Mouse (Mus musculus): ENCODE data around the gene Hoxa3. TPM values are rescaled to one million over a fixed set of nuclear protein-coding genes. Genes with fewer than 3 reads are reported as not detected.

Hoxa3 gene
- polyA plus RNA-seq, 1 experiment from 2014 or later: 7.7 TPM

GRCm38 (mm10) chr6:52245040-52245756, 32.1 kb upstream of the Hoxa3 start:
- H3K9me3 ChIP-seq: no peaks in the 10 kb centered on the region
- H3K4me1 ChIP-seq (replicated peaks): peaks cover 46% of the 10 kb centered on the region
- peaks cover 16% of the 10 kb centered on the region for H3K27me3 ChIP-seq
- ATAC-seq (ENCODE audit: insufficient number of reproducible peaks, insufficient read depth, low FRiP score, low TSS enrichment, low read depth): no peak
- WGBS: under 1% methylated on average over 70 of the region's 71 CpGs
- H3K4me2 ChIP-seq: peak overlapping the region; percentile 96
- peak overlapping the region; percentile 100 for H3K9ac ChIP-seq (replicated peaks)
- peak overlapping the region; percentile 99 for H3K4me3 ChIP-seq (replicated peaks)
- peak overlapping the region; percentile 100 for H3K27ac ChIP-seq
- peaks cover 11% of the 10 kb centered on the region for H3K36me3 ChIP-seq

- 0% methylated on average over 23 of the region's 23 CpGs for WGBS
- H3K4me1 ChIP-seq (replicated peaks): peaks cover 40% of the 10 kb centered on the region
- H3K4me2 ChIP-seq: peak overlapping the region; percentile 96
- no peak for ATAC-seq (ENCODE audit: insufficient number of reproducible peaks, insufficient read depth, low FRiP score, low TSS enrichment, low read depth)
- H3K36me3 ChIP-seq: peaks cover 5% of the 10 kb centered on the region
- H3K27ac ChIP-seq: peak overlapping the region; percentile 100
- peak overlapping the region; percentile 99 for H3K4me3 ChIP-seq (replicated peaks)
- no peaks in the 10 kb centered on the region for H3K9me3 ChIP-seq
- H3K27me3 ChIP-seq: peaks cover 10% of the 10 kb centered on the region
- H3K9ac ChIP-seq (replicated peaks): peak overlapping the region; percentile 100
Observed at GRCm38 (mm10) chr6:52244471-52245039, 31.4 kb upstream of the Hoxa3 start.

- Histone ChIP-seq H3K27ac (peak overlapping the region; percentile 100), H3K36me3 (no peaks in the 10 kb centered on the region), H3K4me3 (replicated peaks) (peak overlapping the region; percentile 99), H3K9ac (replicated peaks) (peak overlapping the region; percentile 100), H3K9me3 (no peaks in the 10 kb centered on the region), H3K27me3 (peaks cover 10% of the 10 kb centered on the region), H3K4me1 (replicated peaks) (peaks cover 38% of the 10 kb centered on the region), H3K4me2 (peak overlapping the region; percentile 96)
- ATAC-seq (ENCODE audit: insufficient number of reproducible peaks, insufficient read depth, low FRiP score, low TSS enrichment, low read depth): 0 out of 2 replicates have a peak, but pooled peaks have one; percentile 0
- WGBS: 2% methylated on average over 12 of the region's 12 CpGs
Observed at GRCm38 (mm10) chr6:52243681-52244121, 30.6 kb upstream of the Hoxa3 start.

- H3K27ac ChIP-seq: peak overlapping the region; percentile 100
- no peak for ATAC-seq (ENCODE audit: insufficient number of reproducible peaks, insufficient read depth, low FRiP score, low TSS enrichment, low read depth)
- H3K9me3 ChIP-seq: no peaks in the 10 kb centered on the region
- H3K4me3 ChIP-seq (replicated peaks): peak overlapping the region; percentile 99
- H3K36me3 ChIP-seq: no peaks in the 10 kb centered on the region
- peaks cover 5% of the 10 kb centered on the region for H3K27me3 ChIP-seq
- peak overlapping the region; percentile 96 for H3K4me2 ChIP-seq
- H3K4me1 ChIP-seq (replicated peaks): peaks cover 35% of the 10 kb centered on the region
- peak overlapping the region; percentile 100 for H3K9ac ChIP-seq (replicated peaks)
- 3% methylated on average over 4 of the region's 4 CpGs for WGBS
Observed at GRCm38 (mm10) chr6:52242801-52243332, 29.7 kb upstream of the Hoxa3 start.

GRCm38 (mm10) chr6:52241001-52241621, 28.0 kb upstream of the Hoxa3 start:
- Histone ChIP-seq H3K4me1 (replicated peaks) (peaks cover 46% of the 10 kb centered on the region), H3K36me3 (peaks cover 4% of the 10 kb centered on the region; the same call in 1 of the 2 replicates), H3K9ac (replicated peaks) (peak overlapping the region; percentile 100), H3K27me3 (peaks cover 4% of the 10 kb centered on the region), H3K9me3 (no peaks in the 10 kb centered on the region), H3K27ac (peak overlapping the region; percentile 100), H3K4me2 (peak overlapping the region; percentile 96), H3K4me3 (replicated peaks) (peak overlapping the region; percentile 99)
- peak; percentile 3; the same call in 1 of the 2 replicates for ATAC-seq (ENCODE audit: insufficient number of reproducible peaks, insufficient read depth, low FRiP score, low TSS enrichment, low read depth)
- WGBS: 2% methylated on average over 9 of the region's 9 CpGs

GRCm38 (mm10) chr6:52240389-52241000, 27.4 kb upstream of the Hoxa3 start, which contains the start of gene Hoxa10:
Gene Hoxa10, minus strand, starts transcription at chr6:52240854.
- ATAC-seq (ENCODE audit: insufficient number of reproducible peaks, insufficient read depth, low FRiP score, low TSS enrichment, low read depth): peak; percentile 15; the same call in 1 of the 2 replicates
- Histone ChIP-seq H3K9me3 (no peaks in the 10 kb centered on the region), H3K27ac (peak within 1 kb of the TSS; percentile 100), H3K4me3 (replicated peaks) (peak within 1 kb of the TSS; percentile 99), H3K27me3 (peaks cover 3% of the 10 kb centered on the region; the same call in 1 of the 2 replicates), H3K9ac (replicated peaks) (peak within 1 kb of the TSS; percentile 100), H3K4me1 (replicated peaks) (peaks cover 52% of the 10 kb centered on the region), H3K36me3 (peaks cover 10% of the 10 kb centered on the region; the same call in 1 of the 2 replicates), H3K4me2 (peak within 1 kb of the TSS; percentile 96)
- WGBS: under 1% methylated on average over 35 of the region's 35 CpGs

- H3K27me3 ChIP-seq: peaks cover 3% of the 10 kb centered on the region; the same call in 1 of the 2 replicates
- peak overlapping the region; percentile 100 for H3K27ac ChIP-seq
- H3K9me3 ChIP-seq: no peaks in the 10 kb centered on the region
- peaks cover 11% of the 10 kb centered on the region; the same call in 1 of the 2 replicates for H3K36me3 ChIP-seq
- H3K4me3 ChIP-seq (replicated peaks): peak overlapping the region; percentile 99
- H3K4me1 ChIP-seq (replicated peaks): peaks cover 58% of the 10 kb centered on the region
- H3K4me2 ChIP-seq: peak overlapping the region; percentile 96
- under 1% methylated on average over 30 of the region's 30 CpGs for WGBS
- peak overlapping the region; percentile 100 for H3K9ac ChIP-seq (replicated peaks)
- ATAC-seq (ENCODE audit: insufficient number of reproducible peaks, insufficient read depth, low FRiP score, low TSS enrichment, low read depth): no peak
Observed at GRCm38 (mm10) chr6:52239625-52240388, 26.7 kb upstream of the Hoxa3 start.

GRCm38 (mm10) chr6:52238976-52239375, 25.8 kb upstream of the Hoxa3 start:
- ATAC-seq (ENCODE audit: insufficient number of reproducible peaks, insufficient read depth, low FRiP score, low TSS enrichment, low read depth): no peak
- peak overlapping the region; percentile 99 for H3K4me3 ChIP-seq (replicated peaks)
- H3K27me3 ChIP-seq: peaks cover 3% of the 10 kb centered on the region; the same call in 1 of the 2 replicates
- peak overlapping the region; percentile 96 for H3K4me2 ChIP-seq
- 2% methylated on average over 7 of the region's 7 CpGs for WGBS
- H3K36me3 ChIP-seq: peaks cover 16% of the 10 kb centered on the region
- peak overlapping the region; percentile 100 for H3K27ac ChIP-seq
- peaks cover 57% of the 10 kb centered on the region for H3K4me1 ChIP-seq (replicated peaks)
- H3K9ac ChIP-seq (replicated peaks): peak overlapping the region; percentile 100
- H3K9me3 ChIP-seq: no peaks in the 10 kb centered on the region

- peak overlapping the region; percentile 96 for H3K4me2 ChIP-seq
- H3K4me3 ChIP-seq (replicated peaks): peak overlapping the region; percentile 99
- peak overlapping the region; percentile 100 for H3K27ac ChIP-seq
- peaks cover 25% of the 10 kb centered on the region for H3K36me3 ChIP-seq
- peaks cover 49% of the 10 kb centered on the region for H3K4me1 ChIP-seq (replicated peaks)
- no peak for ATAC-seq (ENCODE audit: insufficient number of reproducible peaks, insufficient read depth, low FRiP score, low TSS enrichment, low read depth)
- 4% methylated on average over 7 of the region's 7 CpGs for whole genome bisulfite sequencing
- peak overlapping the region; percentile 100 for H3K9ac ChIP-seq (replicated peaks)
- no peaks in the 10 kb centered on the region for H3K9me3 ChIP-seq
- H3K27me3 ChIP-seq: peaks cover 3% of the 10 kb centered on the region; the same call in 1 of the 2 replicates
Observed at GRCm38 (mm10) chr6:52238155-52238545, 25.0 kb upstream of the Hoxa3 start.
